Mouse (Mus musculus) forebrain, embryonic 11.5 days (tissue): Measurements from ENCODE around the gene Srsf6. TPM values are rescaled to one million over a fixed set of nuclear protein-coding genes. Genes with fewer than 3 reads are reported as not detected.
"Not testable (repeated sequence)": the region's sequence is repeated elsewhere in the genome, so short reads cannot be mapped to it uniquely, and the experiment has no call there.

Experiments
- ATAC-seq: fragments of 200-750 bp; cut with Nextera tagmentation; replicated peaks from 2 replicates; pipeline ENCODE4 v1.8.0; 2017; ENCODE audit warnings: moderate TSS enrichment; ENCODE audit not compliant: low FRiP score
- DNase-seq: peaks from one replicate; pipeline ENCODE4 v3.0.0-alpha.2; 2017; ENCODE audit warnings: low spot score
- H3K27ac ChIP-seq: fragments of 300-500 bp; sonication (generic); 2 replicates; pipeline ENCODE4 v1.5.1; 2014; ENCODE audit warnings: low read depth, low read length
- H3K27me3 ChIP-seq: fragments of 300-500 bp; sonication (generic); 2 replicates; pipeline ENCODE4 v1.6.1; 2014; ENCODE audit warnings: mild to moderate bottlenecking, low read length, mixed read lengths; ENCODE audit not compliant: control insufficient read depth, insufficient read depth
- H3K36me3 ChIP-seq: fragments of 300-500 bp; sonication (generic); 2 replicates; pipeline ENCODE4 v1.6.1; 2014; ENCODE audit warnings: mild to moderate bottlenecking, low read length, moderate library complexity, mixed read lengths; ENCODE audit not compliant: control insufficient read depth, insufficient read depth
- H3K4me1 ChIP-seq: fragments of 300-500 bp; sonication (generic); replicated peaks from 2 replicates; pipeline ENCODE4 v1.6.1; 2014; ENCODE audit warnings: low read length, mixed read lengths; ENCODE audit not compliant: control insufficient read depth, insufficient read depth
- H3K4me2 ChIP-seq: fragments of 300-500 bp; sonication (generic); 2 replicates; pipeline ENCODE4 v1.6.1; 2014; ENCODE audit warnings: low read depth, mild to moderate bottlenecking, low read length, moderate library complexity, mixed read lengths; ENCODE audit not compliant: severe bottlenecking
- H3K4me3 ChIP-seq: fragments of 300-500 bp; sonication (generic); 2 replicates; pipeline ENCODE4 v1.5.1; 2014; ENCODE audit warnings: low read depth, low read length
- H3K9ac ChIP-seq: fragments of 300-500 bp; sonication (generic); 2 replicates; pipeline ENCODE4 v1.6.1; 2014; ENCODE audit warnings: low read length
- H3K9me3 ChIP-seq: fragments of 300-500 bp; sonication (generic); 2 replicates; pipeline ENCODE4 v1.6.1; 2016; ENCODE audit warnings: low read length, mixed read lengths; ENCODE audit not compliant: control insufficient read depth
- WGBS: fragments of 180-500 bp; shearing (Covaris S2); extraction: QIAGEN DNeasy Blood & Tissue Kit; methylation state at CpG from one replicate; pipeline ENCODE4 v1.1.7; 2014; 5-methylcytosine and 5-hydroxymethylcytosine counted together
- polyA plus RNA-seq: library from polyadenylated mRNA; unstranded; fragments of >200 nt; fragmentation: Nextera tagmentation; extraction: Ambion mirVana; gene quantifications from 2 replicates; pipeline ENCODE4 v1.2.1, GENCODE M21; 2014

Gene Srsf6
- polyA plus RNA-seq = 297 and 311 TPM in 2 replicates

GRCm38 (mm10) chr2:162931123-162931673 is at the start of gene Srsf6:
TSS of gene Srsf6 (plus strand) at chr2:162931528.
- under 1% methylated on average over 35 of the region's 68 CpGs for WGBS
- Histone ChIP-seq H3K4me1 (0 out of 2 replicates have a peak, but pooled peaks cover 3% of the 10 kb centered on the region), H3K9me3 (no peaks in the 10 kb centered on the region), H3K9ac (peak within 1 kb of the TSS; percentile 100), H3K27me3 (no peaks in the 10 kb centered on the region), H3K36me3 (peaks cover 8% of the 10 kb centered on the region; the same call in 1 of the 2 replicates), H3K4me3 (peak within 1 kb of the TSS; percentile 100), H3K27ac (peak within 1 kb of the TSS; percentile 94), H3K4me2 (peak within 1 kb of the TSS; percentile 81)
- ATAC-seq (peak; percentile 90), DNase-seq (peak; percentile 92)

DNA sequence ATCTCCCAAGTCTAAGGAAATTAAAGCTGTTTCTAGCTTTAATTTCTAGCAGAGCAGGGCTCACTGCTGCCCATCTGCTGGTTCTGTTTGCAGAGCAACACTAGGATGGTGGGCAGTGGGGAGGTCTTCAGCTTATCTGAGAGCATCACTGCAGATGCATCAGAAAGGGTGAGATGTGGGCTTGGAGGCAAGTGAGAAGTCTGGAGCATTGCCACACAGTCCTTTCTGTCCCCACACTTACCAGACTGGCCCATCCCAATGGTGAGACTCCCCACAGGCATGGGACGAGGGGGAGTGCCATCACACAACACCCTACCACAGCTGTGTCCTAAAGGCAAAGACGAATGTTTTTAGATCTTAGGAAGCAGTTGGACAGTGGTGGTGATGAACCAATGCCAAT is 47.2 kb upstream of the Srsf6 start:
- WGBS = 88% methylated on average over 2 of the region's 2 CpGs
- Histone ChIP-seq H3K27ac (no peak overlapping the region), H3K4me2 (no peak overlapping the region), H3K27me3 (no peaks in the 10 kb centered on the region), H3K4me3 (no peak overlapping the region), H3K9me3 (no peaks in the 10 kb centered on the region), H3K9ac (no peak overlapping the region), H3K36me3 (no peaks in the 10 kb centered on the region), H3K4me1 (no peaks in the 10 kb centered on the region)
- no peak for ATAC-seq
- no peak for DNase-seq

GRCm38 (mm10) chr2:162887121-162887520 is 44.2 kb upstream of the Srsf6 start:
- Histone ChIP-seq H3K9me3 (no peaks in the 10 kb centered on the region), H3K4me3 (no peak overlapping the region), H3K4me2 (no peak overlapping the region), H3K27me3 (no peaks in the 10 kb centered on the region), H3K4me1 (no peaks in the 10 kb centered on the region), H3K27ac (no peak overlapping the region), H3K9ac (no peak overlapping the region), H3K36me3 (no peaks in the 10 kb centered on the region)
- ATAC-seq = no peak
- WGBS = 80% methylated on average over 5 of the region's 5 CpGs
- no peak for DNase-seq

DNA sequence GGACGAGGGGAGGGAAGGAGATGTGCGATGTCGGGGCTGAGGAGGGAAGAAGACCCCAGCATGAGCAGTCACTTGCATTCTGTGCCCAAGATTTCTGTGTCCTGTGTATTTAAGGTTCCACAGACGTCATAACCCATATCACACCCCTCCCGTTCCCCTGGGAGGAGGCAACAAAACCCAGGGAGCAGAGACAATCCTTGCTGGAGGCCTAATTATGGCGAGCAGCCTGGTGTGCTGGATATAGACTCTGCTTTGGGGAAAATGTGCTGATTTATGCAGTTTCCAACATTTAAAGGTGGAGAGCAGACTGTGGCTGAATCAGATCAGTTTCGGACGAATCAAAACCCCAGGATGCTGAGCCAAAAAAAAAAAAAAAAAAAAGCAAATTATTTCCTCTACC is 42.7 kb upstream of the Srsf6 start:
- no peak for ATAC-seq
- no peaks in the 10 kb centered on the region for H3K27me3 ChIP-seq
- 86% methylated on average over 8 of the region's 8 CpGs for WGBS

GRCm38 (mm10) chr2:162889191-162889590 is 42.1 kb upstream of the Srsf6 start:
- 62% methylated on average over 7 of the region's 7 CpGs for WGBS
- DNase-seq (no peak), ATAC-seq (no peak; the same call in 1 of the 2 replicates)
- Histone ChIP-seq H3K9ac (no peak overlapping the region), H3K4me3 (no peak overlapping the region), H3K27ac (no peak overlapping the region), H3K9me3 (no peaks in the 10 kb centered on the region), H3K4me1 (no peaks in the 10 kb centered on the region), H3K36me3 (no peaks in the 10 kb centered on the region), H3K4me2 (no peak overlapping the region), H3K27me3 (no peaks in the 10 kb centered on the region)

More for the DNA sequence above, 42.7 kb upstream of the Srsf6 start:
- H3K4me3 ChIP-seq = no peak overlapping the region
- H3K9me3 ChIP-seq = no peaks in the 10 kb centered on the region
- no peaks in the 10 kb centered on the region for H3K36me3 ChIP-seq
- no peak overlapping the region for H3K9ac ChIP-seq
- DNase-seq = no peak
- H3K4me2 ChIP-seq = no peak overlapping the region
- no peak overlapping the region for H3K27ac ChIP-seq
- no peaks in the 10 kb centered on the region for H3K4me1 ChIP-seq

GRCm38 (mm10) chr2:162889731-162890130 is 41.6 kb upstream of the Srsf6 start:
- no peak for ATAC-seq
- no peak overlapping the region for H3K27ac ChIP-seq
- H3K36me3 ChIP-seq = no peaks in the 10 kb centered on the region
- no peaks in the 10 kb centered on the region for H3K27me3 ChIP-seq
- no peak overlapping the region for H3K9ac ChIP-seq
- H3K9me3 ChIP-seq = no peaks in the 10 kb centered on the region
- H3K4me1 ChIP-seq = no peaks in the 10 kb centered on the region
- no peak overlapping the region for H3K4me2 ChIP-seq
- 79% methylated on average over 12 of the region's 12 CpGs for WGBS
- no peak overlapping the region for H3K4me3 ChIP-seq
- no peak for DNase-seq

DNA sequence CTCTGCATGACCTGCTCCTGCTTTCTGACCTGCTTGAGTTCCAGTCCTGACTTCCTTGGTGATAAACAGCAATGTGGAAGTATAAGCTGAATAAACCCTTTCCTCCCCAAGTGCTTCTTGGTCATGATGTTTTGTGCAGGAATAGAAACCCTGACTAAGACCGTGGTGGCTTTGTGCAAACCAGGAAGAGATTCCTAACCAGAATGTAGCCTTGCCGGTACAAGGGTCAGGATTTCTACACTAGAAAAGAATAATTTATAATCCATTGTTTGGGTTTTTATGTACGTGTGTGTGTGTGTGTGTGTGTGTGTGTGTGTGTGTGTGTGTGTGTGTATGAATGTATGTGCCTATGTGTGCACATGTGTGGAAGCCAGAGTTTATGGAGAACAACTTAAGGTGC is 38.3 kb upstream of the Srsf6 start:
- H3K27me3 ChIP-seq, H3K9ac ChIP-seq, H3K9me3 ChIP-seq, H3K4me3 ChIP-seq, H3K36me3 ChIP-seq, H3K27ac ChIP-seq, H3K4me2 ChIP-seq, ATAC-seq, H3K4me1 ChIP-seq, DNase-seq: not testable (repeated sequence)
- WGBS = 86% methylated on average over 3 of the region's 3 CpGs

DNA sequence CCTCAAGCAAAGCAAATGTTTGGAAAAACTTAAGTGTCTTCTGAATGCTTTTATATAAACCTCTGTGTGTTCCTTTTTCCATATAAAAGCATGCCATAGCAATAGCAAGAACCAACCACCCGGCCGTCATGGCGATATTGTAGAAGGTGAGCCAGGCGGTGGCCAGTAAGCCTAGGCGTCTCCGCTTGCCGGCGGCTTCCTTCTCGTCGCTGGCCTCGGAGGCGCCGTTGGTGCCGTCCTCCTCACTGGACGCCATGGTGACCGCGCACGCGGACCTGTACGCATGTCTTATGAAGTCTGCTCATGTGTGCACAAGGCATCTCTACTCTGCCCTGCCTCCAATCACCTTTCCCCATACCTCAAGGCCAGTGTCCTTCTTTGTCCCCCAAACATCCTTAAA is 32.1 kb upstream of the Srsf6 start:
- 89% methylated on average over 13 of the region's 20 CpGs for WGBS
- not testable (repeated sequence) for H3K27me3 ChIP-seq, DNase-seq

DNA sequence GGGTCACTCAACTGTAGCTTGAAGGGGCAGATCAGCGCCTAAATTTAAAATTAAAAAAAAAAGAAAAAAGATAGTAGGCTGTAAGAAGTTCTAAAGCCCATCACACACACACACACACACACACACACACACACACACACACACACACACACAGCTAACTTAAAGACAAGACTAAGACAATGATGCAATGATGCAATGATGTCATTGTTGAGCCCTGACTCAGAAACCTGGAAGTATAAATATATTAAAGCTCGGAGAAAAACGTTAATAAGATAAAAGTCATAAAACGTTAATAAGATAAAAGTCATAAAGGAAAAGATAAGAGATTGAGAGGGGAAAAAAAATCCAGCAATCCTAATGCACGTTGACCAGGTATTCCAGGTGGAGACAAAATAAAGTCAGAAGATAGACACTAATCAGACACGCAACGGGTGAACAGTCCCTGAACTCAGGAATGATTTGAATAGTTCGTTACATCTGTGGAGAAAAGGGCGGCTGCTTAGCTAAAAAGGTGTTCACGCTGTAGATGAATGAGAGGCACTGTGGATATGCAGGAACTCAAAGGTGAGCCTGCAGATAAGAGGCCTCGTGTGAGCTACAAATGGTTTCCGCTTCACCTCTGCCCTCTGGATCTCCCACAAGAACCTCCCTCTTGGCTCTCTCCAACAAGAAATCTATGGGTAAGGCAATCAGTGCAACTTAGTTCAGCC is 31.3 kb upstream of the Srsf6 start:
- Histone ChIP-seq H3K27me3 (no peaks in the 10 kb centered on the region), H3K4me3 (no peak overlapping the region), H3K27ac (no peak overlapping the region), H3K4me1 (no peaks in the 10 kb centered on the region), H3K9ac (no peak overlapping the region), H3K4me2 (no peak overlapping the region), H3K9me3 (no peaks in the 10 kb centered on the region), H3K36me3 (no peaks in the 10 kb centered on the region)
- DNase-seq (no peak), ATAC-seq (no peak)
- WGBS = 69% methylated on average over 12 of the region's 12 CpGs

More for the DNA sequence above, 32.1 kb upstream of the Srsf6 start:
- not testable (repeated sequence) for H3K4me2 ChIP-seq, H3K9me3 ChIP-seq, H3K36me3 ChIP-seq, H3K9ac ChIP-seq, H3K4me1 ChIP-seq, H3K27ac ChIP-seq, H3K4me3 ChIP-seq
- ATAC-seq = 0 out of 2 replicates have a peak, but pooled peaks have one; percentile 36
